Mouse (Mus musculus): ENCODE measurements at regions not wholly inside any gene's neighbourhood (a gene's known extent, or its start where the extent isn't known, plus 50 kb on each side); places are given as distances from the start of the nearest gene placed in this dataset.
"Not testable (repeated sequence)": the region's sequence is repeated elsewhere in the genome, so short reads cannot be mapped to it uniquely, and the experiment has no call there.

DNA sequence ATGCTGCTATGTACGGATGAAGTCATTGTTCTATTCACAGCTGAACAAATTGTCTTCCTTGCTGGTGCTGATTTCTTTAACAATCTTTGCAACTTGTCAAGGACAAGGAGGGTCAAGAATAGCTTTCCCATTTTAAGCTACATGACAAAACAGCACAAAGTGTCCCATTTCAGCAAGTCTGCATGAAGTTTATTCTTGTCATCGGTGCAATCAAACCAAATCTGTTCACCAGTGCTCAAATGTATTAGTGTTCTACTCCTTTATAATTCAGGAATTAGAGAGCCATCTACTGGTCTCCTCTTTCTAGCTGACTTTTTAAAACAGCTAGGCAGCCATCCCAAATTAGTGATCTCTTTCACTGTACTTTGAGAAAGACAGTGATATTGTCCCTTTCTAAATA is 1040.8 kb downstream of the Galc start:
- no peak for DNase-seq (ENCODE audit: low spot score)

DNA sequence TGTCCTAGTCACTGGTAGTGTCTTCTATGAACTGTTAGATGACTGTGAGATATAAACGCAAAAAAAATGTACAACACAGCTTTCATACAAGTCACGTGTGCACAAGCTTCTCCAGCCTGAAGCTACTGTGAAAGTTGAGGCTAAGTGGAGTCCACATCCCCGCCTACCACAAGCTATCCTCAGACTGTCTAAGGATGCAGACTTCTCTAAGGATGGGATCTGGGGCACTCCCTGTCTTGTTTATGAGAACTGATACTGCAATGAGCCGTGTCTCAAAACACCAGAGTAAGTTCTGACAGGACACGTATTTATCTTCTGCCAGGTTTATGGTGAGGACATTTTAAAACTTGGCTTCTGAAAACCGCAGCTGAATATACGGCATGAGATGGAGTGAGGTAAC is 1041.7 kb downstream of the Galc start:
- no peak for DNase-seq (ENCODE audit: low spot score)

DNA sequence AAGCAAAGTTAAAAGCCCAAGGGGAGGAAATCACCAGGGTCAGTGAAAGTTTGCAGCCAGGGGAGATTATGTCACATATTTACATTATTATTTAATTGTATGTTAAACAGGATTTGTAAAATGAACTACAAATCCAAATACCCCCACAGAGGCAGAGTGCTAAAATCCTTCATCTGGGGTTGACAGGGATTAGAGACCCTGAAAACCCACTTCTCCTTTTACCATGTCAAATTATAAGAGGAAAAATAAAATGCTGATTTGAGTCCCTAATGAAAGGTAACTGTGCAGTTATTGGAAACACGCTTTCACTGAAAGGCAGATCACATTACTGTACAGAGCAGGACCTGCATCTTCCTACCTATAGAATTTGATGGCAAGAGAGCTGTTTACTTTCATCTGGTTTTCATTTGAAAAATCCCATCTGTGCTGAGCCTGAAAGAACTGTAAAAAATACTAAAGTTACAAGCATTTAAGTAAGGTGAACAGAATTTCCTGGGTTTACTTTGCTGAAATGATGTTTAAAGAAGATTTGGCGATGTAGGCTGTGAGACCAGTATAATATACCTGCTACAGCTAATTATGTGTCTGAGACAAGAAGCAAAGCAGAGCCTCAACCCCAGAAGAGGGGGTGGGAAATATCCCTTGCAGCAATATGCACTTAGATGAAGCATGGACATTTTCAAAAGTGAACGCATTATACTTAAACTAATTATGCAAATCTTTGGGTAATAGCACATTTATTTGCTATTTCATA is 1055.4 kb downstream of the Galc start:
- DNase-seq (ENCODE audit: low spot score), result no peak

DNA sequence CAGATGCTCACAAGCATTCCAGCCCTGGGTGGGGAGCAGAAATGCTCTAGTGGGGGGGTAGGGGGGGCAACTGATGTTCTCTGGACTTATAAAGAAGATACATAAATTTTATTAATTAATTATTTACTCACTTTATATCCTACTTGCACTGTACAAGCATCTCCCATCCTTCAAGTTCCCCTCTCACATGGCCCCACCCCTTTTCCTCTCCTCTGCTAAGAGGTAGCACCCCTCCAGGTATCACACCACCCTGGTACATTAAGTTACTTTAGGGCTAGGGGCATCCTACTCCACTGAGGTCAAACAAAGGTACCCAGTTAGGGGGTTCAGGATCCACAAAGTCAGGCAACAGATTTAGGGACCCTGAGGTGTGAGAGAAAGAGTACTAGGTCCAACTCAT is 1097.4 kb downstream of the Galc start:
- DNase-seq (ENCODE audit: low spot score), result no peak

DNA sequence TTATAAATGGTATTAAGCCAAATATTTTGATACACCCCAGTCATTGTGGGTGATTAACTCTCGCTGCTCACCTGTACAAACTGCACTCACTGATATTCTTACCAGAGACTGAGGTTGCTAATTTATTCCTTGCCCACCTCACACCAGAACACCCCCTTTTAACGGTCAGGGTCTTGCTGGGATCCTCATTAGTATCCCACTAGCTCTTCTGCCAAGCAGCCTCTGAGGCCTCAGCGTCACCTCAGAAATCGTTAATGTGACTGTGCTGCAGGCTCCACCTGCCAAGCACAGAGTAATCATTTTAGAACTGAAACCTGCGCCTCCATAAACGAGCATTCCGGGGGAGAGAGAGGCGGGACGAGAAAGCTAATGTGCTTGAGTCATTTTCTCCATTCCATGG is 1097.8 kb downstream of the Galc start:
- no peak for DNase-seq (ENCODE audit: low spot score)

DNA sequence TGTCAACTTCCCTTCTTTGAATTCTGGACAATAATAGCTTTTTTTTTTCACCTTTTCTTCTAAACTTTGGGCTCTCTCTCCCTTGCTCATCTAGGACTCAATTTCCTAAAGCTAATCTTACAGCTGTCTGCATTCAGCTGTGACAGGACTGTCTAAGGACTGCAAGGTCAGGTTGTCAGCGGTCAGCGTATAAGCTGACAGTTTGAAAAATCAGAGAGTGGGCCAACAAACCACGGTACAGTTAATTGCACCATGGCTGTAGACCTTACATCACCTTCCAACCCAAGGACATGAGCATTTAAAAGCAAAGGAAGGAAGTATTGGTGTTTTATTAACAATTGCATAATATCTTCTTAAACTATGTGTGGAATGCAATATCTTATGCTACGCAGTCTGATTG is 1100.9 kb downstream of the Galc start:
- DNase-seq (ENCODE audit: low spot score), result no peak

DNA sequence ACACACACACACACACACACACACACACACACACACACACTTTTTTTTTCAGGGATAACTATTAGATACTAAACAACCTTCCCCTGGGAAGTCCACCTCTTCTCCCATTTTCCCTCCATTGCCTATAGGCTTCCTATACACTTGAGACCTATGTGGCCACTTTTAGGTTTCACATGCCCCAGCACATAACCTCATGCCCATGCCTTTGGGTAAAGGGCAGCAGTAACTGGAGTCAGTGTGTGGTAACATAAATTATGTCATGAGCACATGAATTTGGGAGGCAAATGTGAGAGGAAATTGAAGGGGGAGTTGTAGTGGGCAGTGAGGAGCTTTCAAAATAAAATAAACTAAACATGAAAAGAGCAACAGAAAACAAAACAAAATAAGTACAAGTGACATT is 1101.5 kb downstream of the Galc start:
- no peak for DNase-seq (ENCODE audit: low spot score)

DNA sequence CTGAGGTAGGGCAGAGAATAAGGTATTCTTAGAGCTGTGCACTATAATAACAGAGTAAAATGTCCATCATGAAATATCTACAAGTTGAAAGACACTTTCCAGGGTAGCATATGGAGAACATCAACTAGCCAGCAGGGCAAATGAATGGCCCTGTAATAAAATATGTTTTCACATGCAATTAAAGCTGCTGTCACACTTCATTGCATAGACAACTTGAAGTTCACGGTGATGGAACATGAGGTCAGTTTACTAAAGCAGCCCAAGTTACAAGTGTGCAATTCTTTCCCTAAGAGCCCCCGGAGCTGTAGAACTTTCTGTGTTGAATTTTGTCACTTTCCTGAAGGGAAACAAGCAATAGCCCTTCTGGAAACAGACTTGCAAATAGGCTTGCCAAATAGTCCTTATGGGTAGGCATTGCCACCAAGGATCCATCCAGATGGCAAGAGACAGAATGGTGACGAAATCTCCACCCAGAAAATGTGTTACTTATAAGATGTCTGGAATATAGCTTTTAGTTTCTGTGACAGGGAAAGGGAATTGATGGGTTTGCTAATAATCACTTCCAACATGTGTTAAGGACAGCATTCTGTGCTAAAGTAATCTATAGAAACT is 1102.7 kb downstream of the Galc start:
- no peak for DNase-seq (ENCODE audit: low spot score)

DNA sequence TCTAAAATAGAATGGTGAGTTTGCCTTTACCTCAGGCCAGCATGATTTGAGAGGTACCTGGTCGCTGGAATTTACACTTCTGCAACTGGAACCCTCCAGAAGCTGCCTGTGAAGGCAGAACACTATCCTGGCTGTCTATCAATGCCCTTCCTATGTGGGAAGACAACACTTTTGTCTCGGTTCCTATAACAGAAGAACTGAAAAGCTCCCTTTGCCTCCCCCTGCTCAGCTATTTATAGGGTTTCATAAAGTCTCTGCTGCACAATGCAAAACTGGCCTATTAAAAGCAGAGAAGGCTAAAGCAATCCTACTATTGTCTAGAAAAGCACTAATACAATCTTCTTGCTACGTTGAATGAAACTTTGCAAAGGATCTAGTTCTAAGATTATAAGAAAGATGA is 1116.5 kb downstream of the Galc start:
- no peak for DNase-seq (ENCODE audit: low spot score)

DNA sequence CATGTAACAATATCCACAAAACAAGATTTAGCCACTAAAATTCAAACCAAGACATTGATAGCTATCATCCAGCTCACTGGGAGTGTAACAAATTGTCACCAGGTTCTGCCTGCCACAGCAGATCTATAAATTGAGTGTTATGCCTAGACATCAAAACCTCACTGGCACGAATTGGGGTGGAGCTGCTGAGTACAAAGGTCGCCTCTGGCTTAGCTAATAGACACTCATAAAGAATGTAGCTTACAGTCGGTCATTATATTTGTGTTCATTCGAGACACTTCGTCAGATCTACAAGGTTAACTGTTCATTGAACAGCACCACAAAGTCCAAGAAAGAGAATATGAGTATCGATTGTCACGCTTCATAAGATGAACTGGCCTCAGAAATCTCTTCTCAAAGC is 1121.3 kb downstream of the Galc start:
- DNase-seq (ENCODE audit: low spot score), result no peak

DNA sequence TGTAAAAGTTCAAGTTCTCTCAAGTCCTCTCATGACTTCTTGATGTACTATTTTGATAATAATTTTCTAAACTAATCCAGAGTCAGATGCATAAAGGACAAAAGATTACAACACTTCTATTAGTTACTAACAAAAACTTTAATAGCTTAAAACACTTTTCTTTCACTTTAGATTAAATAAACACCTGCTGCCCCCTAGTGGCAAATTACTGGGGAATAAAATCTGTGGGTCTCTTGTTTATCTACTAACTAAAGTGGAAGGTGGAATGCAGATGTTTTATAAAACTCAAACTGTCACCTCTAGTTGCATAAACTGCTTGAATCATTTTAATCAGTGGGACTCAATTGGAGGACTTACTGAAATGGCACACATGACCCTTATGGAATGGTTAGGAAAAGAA is 1129.0 kb downstream of the Galc start:
- DNase-seq (ENCODE audit: low spot score), result peak; percentile 16

DNA sequence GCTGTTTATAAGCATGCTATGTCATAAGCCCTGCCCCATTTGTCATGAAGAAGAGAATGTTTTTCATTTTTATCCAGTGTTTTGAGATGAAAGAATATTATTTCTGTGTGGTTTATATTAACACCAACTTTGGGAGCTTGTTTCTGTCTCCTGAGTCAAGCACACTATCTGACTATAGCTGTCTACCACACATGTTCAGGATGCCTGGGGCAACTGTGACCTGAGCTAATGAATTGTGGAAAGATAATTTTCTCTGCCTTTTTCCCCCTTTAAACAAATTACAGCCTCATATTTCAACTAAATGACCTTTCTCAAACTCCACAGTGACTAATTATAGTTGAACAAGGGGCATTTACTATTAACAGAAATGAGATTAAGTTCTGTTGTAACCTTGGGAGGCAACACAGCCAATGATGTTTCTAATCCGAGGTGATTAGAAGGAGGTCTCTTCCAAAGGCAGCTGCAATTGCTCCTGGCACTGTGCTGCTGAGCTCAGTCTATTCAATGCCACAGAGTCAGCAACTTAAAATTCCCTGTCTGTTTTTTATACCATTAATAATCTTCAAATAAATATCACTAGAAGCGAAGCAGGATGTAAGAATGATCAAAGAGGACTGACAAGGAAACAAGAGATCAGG is 1168.6 kb downstream of the Galc start:
- no peak for DNase-seq (ENCODE audit: low spot score)

DNA sequence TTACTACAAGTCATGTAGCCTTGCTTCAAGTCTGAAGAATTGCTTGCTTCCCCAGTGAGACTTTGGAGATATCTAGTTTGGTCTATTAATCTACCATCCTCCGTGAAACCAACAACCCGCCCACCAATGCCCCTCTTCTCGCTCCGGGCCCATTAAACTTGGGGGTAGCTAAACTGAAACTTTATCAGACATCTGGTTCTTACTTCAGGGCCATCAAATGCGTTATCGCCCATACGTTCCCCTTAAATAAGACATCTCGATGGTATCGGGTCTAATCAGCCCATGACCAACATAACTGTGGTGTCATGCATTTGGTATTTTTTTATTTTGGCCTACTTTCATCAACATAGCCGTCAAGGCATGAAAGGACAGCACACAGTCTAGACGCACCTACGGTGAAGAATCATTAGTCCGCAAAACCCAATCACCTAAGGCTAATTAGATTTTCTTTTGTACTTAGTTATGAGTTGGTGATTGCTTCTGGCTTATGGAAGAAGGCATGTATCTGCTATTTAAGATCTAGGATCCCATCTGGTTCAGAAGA is 1197.8 kb downstream of the Galc start:
- not testable (repeated sequence) for DNase-seq (ENCODE audit: low spot score)

DNA sequence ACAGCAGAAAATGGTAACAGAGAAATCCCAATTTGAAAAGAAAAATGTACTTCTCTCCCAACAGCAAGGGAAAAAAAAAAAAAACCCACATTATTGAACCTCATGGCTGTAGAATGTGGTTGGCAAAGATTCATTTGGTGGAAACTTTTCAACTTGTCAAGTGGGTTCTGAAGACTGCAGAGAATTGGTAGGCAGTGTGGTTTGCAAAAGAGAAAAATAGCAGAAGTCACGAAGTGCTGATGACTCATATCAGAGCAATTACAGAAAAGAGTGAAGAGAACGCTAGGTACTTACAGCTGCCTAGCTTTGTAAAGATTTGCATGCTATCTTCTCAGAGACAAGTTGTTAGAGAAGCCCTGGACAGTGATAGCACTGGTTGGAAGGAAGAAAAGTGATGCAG is 1211.6 kb downstream of the Galc start:
- no peak for DNase-seq (ENCODE audit: low spot score)
